Mouse (Mus musculus) kidney, adult 2 months (tissue): Measurements from ENCODE around the gene Sept14. TPM values are rescaled to one million over a fixed set of nuclear protein-coding genes. Genes with fewer than 3 reads are reported as not detected.

ENCODE experiments used
- DNase-seq: peaks from one replicate; pipeline ENCODE4 v3.0.0; 2021
- H3K27ac ChIP-seq: fragments of 200-500 bp; 2 replicates; pipeline ENCODE4 v1.5.1; 2012; ENCODE audit warnings: low read depth, low read length, control low read depth, inconsistent platforms; ENCODE audit not compliant: insufficient read depth
- H3K27me3 ChIP-seq: fragments of 200-500 bp; replicated peaks from 2 replicates; pipeline ENCODE4 v1.6.1; 2012; ENCODE audit warnings: mild to moderate bottlenecking, moderate library complexity, low read length, inconsistent platforms; ENCODE audit not compliant: control insufficient read depth, insufficient read depth
- H3K36me3 ChIP-seq: fragments of 200-500 bp; 2 replicates; pipeline ENCODE4 v1.6.1; 2012; ENCODE audit warnings: mild to moderate bottlenecking, moderate library complexity, low read length, inconsistent platforms; ENCODE audit not compliant: control insufficient read depth, insufficient read depth
- H3K4me1 ChIP-seq: fragments of 200-500 bp; 2 replicates; pipeline ENCODE4 v1.6.1; 2011; ENCODE audit warnings: low read length; ENCODE audit not compliant: control insufficient read depth, insufficient read depth
- H3K4me3 ChIP-seq: fragments of 200-500 bp; 2 replicates; pipeline ENCODE4 v1.5.1; 2011; ENCODE audit warnings: mild to moderate bottlenecking, low read depth, low read length, control low read depth; ENCODE audit not compliant: insufficient read depth
- CTCF ChIP-seq: fragments of 200-500 bp; conservative IDR thresholded peaks from 2 replicates; pipeline ENCODE4 v1.5.1; 2011; ENCODE audit warnings: low read depth, mild to moderate bottlenecking, control low read depth, low read length, moderate library complexity, mixed read lengths; ENCODE audit not compliant: insufficient read depth, insufficient read length
- POLR2A ChIP-seq: fragments of 200-500 bp; IDR thresholded peaks from one replicate; pipeline ENCODE4 v1.6.1; 2011; ENCODE audit warnings: low read depth, low read length, control low read depth
- WGBS: fragments of 180-500 bp; shearing (Covaris S2); methylation state at CpG from one replicate; pipeline ENCODE4 v1.1.7; 2018; 5-methylcytosine and 5-hydroxymethylcytosine counted together
- polyA plus RNA-seq: library from polyadenylated mRNA; depleted of rRNA; stranded (reverse); fragments of >200 nt; gene quantifications from 2 replicates; pipeline ENCODE4 v1.2.3, GENCODE M21; 2012; rRNA removed

The Sept14 gene
- polyA plus RNA-seq, 1 experiment = not detected

GRCm38 (mm10) chr5:129667851-129668250 is 40.5 kb downstream of the Sept14 start:
- WGBS = 83% methylated on average over 4 of the region's 4 CpGs
- DNase-seq = no peak
- no peaks in the 10 kb centered on the region for H3K36me3 ChIP-seq
- no peak overlapping the region for H3K4me3 ChIP-seq
- H3K4me1 ChIP-seq = peaks cover 2% of the 10 kb centered on the region; the same call in 1 of the 2 replicates
- no peaks in the 10 kb centered on the region for H3K27me3 ChIP-seq
- TF ChIP-seq POLR2A (no peak), CTCF (no peak)
- H3K27ac ChIP-seq = no peak overlapping the region

GRCm38 (mm10) chr5:129666271-129666909 is 41.9 kb downstream of the Sept14 start:
- Histone ChIP-seq H3K27me3 (no peaks in the 10 kb centered on the region), H3K36me3 (no peaks in the 10 kb centered on the region), H3K4me1 (peaks cover 2% of the 10 kb centered on the region; the same call in 1 of the 2 replicates), H3K27ac (no peak overlapping the region), H3K4me3 (no peak overlapping the region)
- WGBS = 93% methylated on average over 10 of the region's 10 CpGs
- no peak for DNase-seq
- no peak for TF ChIP-seq CTCF
- TF ChIP-seq POLR2A = no peak

DNA sequence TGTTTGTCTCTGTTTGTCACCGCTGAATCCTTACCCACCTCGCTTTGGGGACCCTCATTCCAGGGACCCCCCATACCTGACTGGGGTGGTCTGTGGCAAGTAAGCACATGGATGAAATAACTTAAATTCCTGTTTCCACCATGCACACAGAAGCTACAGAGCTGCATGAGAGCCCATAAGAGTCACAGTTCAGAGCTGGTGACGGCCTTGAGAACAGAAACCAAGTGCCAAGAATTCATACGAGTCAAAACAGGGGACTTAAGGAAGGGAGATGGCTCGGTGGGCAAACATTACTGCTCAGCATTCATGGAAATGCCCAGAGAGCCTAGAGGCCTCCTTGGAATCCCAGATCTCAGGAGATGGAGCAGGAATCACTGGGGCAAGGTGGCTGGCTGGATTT is 44.2 kb downstream of the Sept14 start:
- TF ChIP-seq CTCF = no peak
- TF ChIP-seq POLR2A = no peak
- no peaks in the 10 kb centered on the region for H3K36me3 ChIP-seq
- peaks cover 2% of the 10 kb centered on the region; the same call in 1 of the 2 replicates for H3K4me1 ChIP-seq
- no peak for DNase-seq
- no peak overlapping the region for H3K27ac ChIP-seq
- no peak overlapping the region for H3K4me3 ChIP-seq
- 67% methylated on average over 5 of the region's 5 CpGs for WGBS
- H3K27me3 ChIP-seq = no peaks in the 10 kb centered on the region

DNA sequence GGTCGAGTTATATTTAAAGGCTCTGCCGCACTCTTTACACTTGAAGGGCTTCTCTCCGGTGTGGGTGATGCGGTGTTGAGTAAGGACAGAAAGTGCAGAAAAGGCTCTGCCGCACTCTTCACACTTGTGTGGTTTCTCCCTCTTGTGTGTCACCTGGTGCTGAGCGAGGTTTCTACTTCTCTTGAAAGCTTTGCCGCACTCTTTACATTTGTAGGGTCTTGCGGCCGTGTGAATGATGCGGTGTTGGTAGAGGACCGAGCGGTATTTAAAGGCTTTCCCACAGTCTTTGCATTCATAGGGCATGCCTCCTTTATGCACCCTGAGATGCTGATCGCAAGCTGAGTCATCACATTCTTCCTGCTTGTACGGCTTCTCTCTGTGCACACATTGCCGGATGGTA is 50.4 kb downstream of the Sept14 start:
- TF ChIP-seq CTCF = no peak
- TF ChIP-seq POLR2A = no peak
- H3K4me3 ChIP-seq = no peak overlapping the region
- no peak for DNase-seq
- no peak overlapping the region for H3K27ac ChIP-seq
- peaks cover 6% of the 10 kb centered on the region; the same call in 1 of the 2 replicates for H3K4me1 ChIP-seq
- no peaks in the 10 kb centered on the region; the same call in none of the 2 replicates for H3K36me3 ChIP-seq
- H3K27me3 ChIP-seq = no peaks in the 10 kb centered on the region
- 89% methylated on average over 15 of the region's 15 CpGs for WGBS

GRCm38 (mm10) chr5:129657016-129657415 is 51.3 kb downstream of the Sept14 start:
- no peak for TF ChIP-seq POLR2A
- TF ChIP-seq CTCF = no peak
- peaks cover 4% of the 10 kb centered on the region; the same call in 1 of the 2 replicates for H3K4me1 ChIP-seq
- H3K4me3 ChIP-seq = no peak overlapping the region
- no peak for DNase-seq
- H3K36me3 ChIP-seq = no peaks in the 10 kb centered on the region; the same call in none of the 2 replicates
- no peak overlapping the region for H3K27ac ChIP-seq
- no peaks in the 10 kb centered on the region for H3K27me3 ChIP-seq
- 98% methylated on average over 10 of the region's 10 CpGs for WGBS

GRCm38 (mm10) chr5:129650858-129651257 is 57.5 kb downstream of the Sept14 start:
- Histone ChIP-seq H3K36me3 (no peaks in the 10 kb centered on the region), H3K4me3 (no peak overlapping the region), H3K4me1 (peaks cover 4% of the 10 kb centered on the region; the same call in 1 of the 2 replicates), H3K27ac (no peak overlapping the region), H3K27me3 (no peaks in the 10 kb centered on the region)
- TF ChIP-seq POLR2A = no peak
- TF ChIP-seq CTCF = no peak
- 94% methylated on average over 5 of the region's 5 CpGs for WGBS
- DNase-seq = no peak

Other genes with a start within 250 kb of the Sept14 start
- gene Sfswap, start 207.3 kb downstream of the Sept14 start, polyA plus RNA-seq = 43.8 and 55.6 TPM in 2 replicates
- 1.6 and 2.5 TPM in 2 replicates for gene Mmp17, start 124.3 kb downstream of the Sept14 start, polyA plus RNA-seq
- 2.0 and 2.2 TPM in 2 replicates for gene Zfp11, start 38.4 kb downstream of the Sept14 start, polyA plus RNA-seq
- gene Mrps17, start 7.0 kb upstream of the Sept14 start, polyA plus RNA-seq = 91.8 and 128 TPM in 2 replicates
- gene Nipsnap2, start 16.6 kb upstream of the Sept14 start, polyA plus RNA-seq = 77.0 and 89.8 TPM in 2 replicates
- gene Psph, start 78.9 kb upstream of the Sept14 start, polyA plus RNA-seq = 37.6 and 42.8 TPM in 2 replicates
- gene Sumf2, start 138.5 kb upstream of the Sept14 start, polyA plus RNA-seq = 19.5 and 20.7 TPM in 2 replicates
- gene Chchd2, start 179.0 kb upstream of the Sept14 start, polyA plus RNA-seq = 1,042 and 1,503 TPM in 2 replicates
- 0.54 and 0.61 TPM in 2 replicates for gene Zbed5, start 187.2 kb upstream of the Sept14 start, polyA plus RNA-seq
- gene Phkg1, start 190.0 kb upstream of the Sept14 start, polyA plus RNA-seq = 3.2 and 3.7 TPM in 2 replicates
- 5.7 and 7.4 TPM in 2 replicates for gene Nupr1l, start 200.0 kb upstream of the Sept14 start, polyA plus RNA-seq
- 14.8 and 19.3 TPM in 2 replicates for gene Vkorc1l1, start 233.5 kb upstream of the Sept14 start, polyA plus RNA-seq